Mouse (Mus musculus) thymus, adult 2 months (tissue): ENCODE data around the gene Podxl. TPM values are rescaled to one million over a fixed set of nuclear protein-coding genes. Genes with fewer than 3 reads are reported as not detected.

Experiments
- DNase-seq: peaks from one replicate; pipeline ENCODE4 v3.0.0; 2021
- H3K27ac ChIP-seq: fragments of 200-500 bp; 2 replicates; pipeline ENCODE4 v1.5.1; 2012; ENCODE audit warnings: low read length, control low read depth; ENCODE audit not compliant: control insufficient read depth, insufficient read depth
- H3K27me3 ChIP-seq: fragments of 200-500 bp; 2 replicates; pipeline ENCODE4 v1.6.1; 2012; ENCODE audit warnings: mild to moderate bottlenecking, low read length, moderate library complexity, mixed read lengths; ENCODE audit not compliant: control insufficient read depth, insufficient read depth
- H3K36me3 ChIP-seq: fragments of 200-500 bp; 2 replicates; pipeline ENCODE4 v1.6.1; 2012; ENCODE audit warnings: mild to moderate bottlenecking, low read length, moderate library complexity; ENCODE audit not compliant: control insufficient read depth, insufficient read depth
- H3K4me1 ChIP-seq: fragments of 200-500 bp; replicated peaks from 2 replicates; pipeline ENCODE4 v1.6.1; 2012; ENCODE audit warnings: low read length; ENCODE audit not compliant: control insufficient read depth, insufficient read depth
- H3K4me3 ChIP-seq: fragments of 200-500 bp; 2 replicates; pipeline ENCODE4 v1.5.1; 2012; ENCODE audit warnings: mild to moderate bottlenecking, low read length, control low read depth, moderate library complexity; ENCODE audit not compliant: control insufficient read depth, insufficient read depth
- CTCF ChIP-seq: fragments of 200-500 bp; IDR thresholded peaks from 2 replicates; pipeline ENCODE4 v1.5.1; 2012; ENCODE audit warnings: mild to moderate bottlenecking, control low read depth, low read length, moderate library complexity, borderline replicate concordance; ENCODE audit not compliant: control insufficient read depth, poor library complexity, insufficient read depth; ENCODE audit errors: extremely low read depth
- POLR2A ChIP-seq: fragments of 200-500 bp; IDR thresholded peaks from 2 replicates; pipeline ENCODE4 v1.6.1; 2012; ENCODE audit warnings: mild to moderate bottlenecking, low read length, control low read depth, moderate library complexity; ENCODE audit not compliant: control insufficient read depth, poor library complexity, insufficient read depth; ENCODE audit errors: extremely low read depth
- WGBS: fragments of 180-500 bp; shearing (Covaris S2); methylation state at CpG from one replicate; pipeline ENCODE4 v1.1.7; 2018; 5-methylcytosine and 5-hydroxymethylcytosine counted together
- polyA plus RNA-seq: library from polyadenylated mRNA; depleted of rRNA; stranded (reverse); fragments of >200 nt; gene quantifications from 2 replicates; pipeline ENCODE4 v1.2.3, GENCODE M21; 2012

Gene Podxl
- polyA plus RNA-seq, 1 experiment, result 6.6 TPM

DNA sequence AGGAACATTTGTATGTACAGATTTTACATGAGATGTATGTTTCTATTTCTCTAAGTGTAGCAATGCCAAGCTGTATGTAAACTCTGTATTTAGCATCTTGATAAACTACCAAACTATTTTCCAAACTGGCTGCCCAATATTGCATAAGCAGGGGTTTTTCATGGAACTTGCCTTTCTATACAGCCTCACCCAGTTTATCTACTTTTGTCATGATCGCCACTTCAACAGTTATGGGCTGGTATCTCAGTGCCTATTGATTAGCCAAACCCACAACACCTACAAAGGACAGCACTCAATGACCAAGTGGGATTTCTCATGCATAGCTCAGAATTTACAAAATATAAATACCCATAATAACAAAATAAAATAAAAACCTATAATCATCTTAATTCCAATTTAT, 25.7 kb downstream of the Podxl start:
- 100% methylated on average over 1 of the region's 1 CpGs for WGBS
- Histone ChIP-seq H3K36me3 (no peaks in the 10 kb centered on the region), H3K4me3 (no peak overlapping the region), H3K4me1 (no peaks in the 10 kb centered on the region), H3K27me3 (no peaks in the 10 kb centered on the region), H3K27ac (no peak overlapping the region)
- TF ChIP-seq CTCF, result no peak
- TF ChIP-seq POLR2A, result no peak
- DNase-seq, result no peak

GRCm38 (mm10) chr6:31537193-31537592, 26.6 kb downstream of the Podxl start:
- Histone ChIP-seq H3K36me3 (no peaks in the 10 kb centered on the region), H3K27me3 (no peaks in the 10 kb centered on the region), H3K4me3 (no peak overlapping the region), H3K27ac (no peak overlapping the region), H3K4me1 (no peaks in the 10 kb centered on the region)
- TF ChIP-seq POLR2A, result no peak
- TF ChIP-seq CTCF, result no peak
- DNase-seq, result no peak
- 40% methylated on average over 4 of the region's 4 CpGs for WGBS

GRCm38 (mm10) chr6:31534705-31535104, 29.1 kb downstream of the Podxl start:
- no peak overlapping the region for H3K4me3 ChIP-seq
- no peaks in the 10 kb centered on the region for H3K4me1 ChIP-seq
- WGBS, result 94% methylated on average over 5 of the region's 5 CpGs
- H3K36me3 ChIP-seq, result no peaks in the 10 kb centered on the region
- H3K27me3 ChIP-seq, result no peaks in the 10 kb centered on the region
- no peak for TF ChIP-seq POLR2A
- TF ChIP-seq CTCF, result no peak
- DNase-seq, result no peak
- H3K27ac ChIP-seq, result no peak overlapping the region

GRCm38 (mm10) chr6:31531880-31532279, 31.9 kb downstream of the Podxl start:
- 72% methylated on average over 3 of the region's 3 CpGs for WGBS
- DNase-seq, result no peak
- Histone ChIP-seq H3K27me3 (no peaks in the 10 kb centered on the region), H3K27ac (no peak overlapping the region), H3K36me3 (no peaks in the 10 kb centered on the region), H3K4me3 (no peak overlapping the region), H3K4me1 (no peaks in the 10 kb centered on the region)
- TF ChIP-seq POLR2A (no peak), CTCF (no peak)

DNA sequence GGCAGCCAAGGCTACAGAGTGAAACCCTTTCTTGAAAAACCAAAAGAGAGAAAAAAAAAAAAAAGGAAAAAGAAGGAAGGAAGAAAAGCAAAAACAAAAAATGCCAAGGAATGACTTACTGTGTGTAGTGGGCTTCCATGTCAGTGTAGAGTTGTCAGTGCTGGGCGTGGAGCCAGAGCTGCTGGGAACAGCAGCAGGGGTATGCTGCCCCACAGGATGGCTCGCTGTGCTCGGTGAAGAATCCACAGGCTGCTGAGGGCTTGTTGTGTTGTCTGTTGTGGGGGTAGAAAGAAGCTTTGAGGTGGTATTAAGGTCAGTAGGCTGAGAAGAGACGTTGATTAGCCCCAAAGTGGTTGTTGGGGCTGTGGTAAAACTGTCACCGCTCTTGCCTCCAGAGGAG, 35.4 kb downstream of the Podxl start:
- H3K4me3 ChIP-seq, result no peak overlapping the region
- no peaks in the 10 kb centered on the region for H3K4me1 ChIP-seq
- H3K36me3 ChIP-seq, result no peaks in the 10 kb centered on the region
- TF ChIP-seq POLR2A, result no peak
- no peak for TF ChIP-seq CTCF
- no peaks in the 10 kb centered on the region for H3K27me3 ChIP-seq
- no peak for DNase-seq
- WGBS, result 64% methylated on average over 5 of the region's 5 CpGs
- no peak overlapping the region for H3K27ac ChIP-seq

- H3K27me3 ChIP-seq, result no peaks in the 10 kb centered on the region
- peak; percentile 27 for DNase-seq
- TF ChIP-seq POLR2A (no peak), CTCF (no peak)
- whole genome bisulfite sequencing, result 70% methylated on average over 7 of the region's 7 CpGs
- no peaks in the 10 kb centered on the region for H3K36me3 ChIP-seq
- no peak overlapping the region for H3K4me3 ChIP-seq
- H3K27ac ChIP-seq, result no peak overlapping the region
- H3K4me1 ChIP-seq, result no peaks in the 10 kb centered on the region
Observed at GRCm38 (mm10) chr6:31527897-31528296, 35.9 kb downstream of the Podxl start.

GRCm38 (mm10) chr6:31526929-31527328, 36.9 kb downstream of the Podxl start:
- no peaks in the 10 kb centered on the region for H3K36me3 ChIP-seq
- H3K4me3 ChIP-seq, result no peak overlapping the region
- 95% methylated on average over 5 of the region's 5 CpGs for whole genome bisulfite sequencing
- no peak for TF ChIP-seq POLR2A
- no peak for TF ChIP-seq CTCF
- no peak overlapping the region for H3K27ac ChIP-seq
- DNase-seq, result no peak
- H3K4me1 ChIP-seq, result no peaks in the 10 kb centered on the region
- no peaks in the 10 kb centered on the region for H3K27me3 ChIP-seq
